Mouse (Mus musculus) limb, embryonic 14.5 days (tissue): ENCODE measurements around the gene Olfr543. TPM values are rescaled to one million over a fixed set of nuclear protein-coding genes. Genes with fewer than 3 reads are reported as not detected.

Experiments used
- ATAC-seq: fragments of 200-750 bp; cut with Nextera tagmentation; 2 replicates; pipeline ENCODE4 v1.8.0; 2017; ENCODE audit warnings: low read depth, moderate number of reproducible peaks, moderate TSS enrichment; ENCODE audit not compliant: low FRiP score
- DNase-seq: peaks from one replicate; pipeline ENCODE4 v3.0.0-alpha.2; 2015; ENCODE audit warnings: low spot score
- H3K27ac ChIP-seq: fragments of 300-500 bp; sonication (generic); replicated peaks from 2 replicates; pipeline ENCODE4 v1.5.1; 2014; ENCODE audit warnings: low read depth, mild to moderate bottlenecking, low read length, moderate library complexity, mixed read lengths
- H3K27me3 ChIP-seq: fragments of 300-500 bp; sonication (generic); 2 replicates; pipeline ENCODE4 v1.6.1; 2014; ENCODE audit warnings: low read length, mixed read lengths; ENCODE audit not compliant: control insufficient read depth, insufficient read depth
- H3K36me3 ChIP-seq: fragments of 300-500 bp; sonication (generic); 2 replicates; pipeline ENCODE4 v1.6.1; 2014; ENCODE audit warnings: mild to moderate bottlenecking, low read length, moderate library complexity, mixed read lengths; ENCODE audit not compliant: control insufficient read depth, insufficient read depth
- H3K4me1 ChIP-seq: fragments of 300-500 bp; sonication (generic); 2 replicates; pipeline ENCODE4 v1.6.1; 2014; ENCODE audit warnings: antibody characterized with exemption, low read length, mixed read lengths; ENCODE audit not compliant: control insufficient read depth, insufficient read depth
- H3K4me2 ChIP-seq: fragments of 300-500 bp; sonication (generic); replicated peaks from 2 replicates; pipeline ENCODE4 v1.6.1; 2014; ENCODE audit warnings: low read depth, mild to moderate bottlenecking, low read length, moderate library complexity; ENCODE audit not compliant: severe bottlenecking
- H3K4me3 ChIP-seq: fragments of 300-500 bp; sonication (generic); replicated peaks from 2 replicates; pipeline ENCODE4 v1.5.1; 2014; ENCODE audit warnings: low read length
- H3K9ac ChIP-seq: fragments of 300-500 bp; sonication (generic); 2 replicates; pipeline ENCODE4 v1.6.1; 2014; ENCODE audit warnings: mild to moderate bottlenecking, low read depth, low read length, moderate library complexity; ENCODE audit not compliant: severe bottlenecking
- H3K9me3 ChIP-seq: fragments of 300-500 bp; sonication (generic); 2 replicates; pipeline ENCODE4 v1.6.1; 2016; ENCODE audit warnings: low read length; ENCODE audit not compliant: control insufficient read depth
- POLR2A ChIP-seq: fragments of 200-500 bp; IDR thresholded peaks from 2 replicates; pipeline ENCODE4 v1.8.0; 2012; ENCODE audit warnings: inconsistent platforms, mild to moderate bottlenecking, moderate library complexity, borderline replicate concordance; ENCODE audit not compliant: insufficient read depth, insufficient read length; ENCODE audit errors: extremely low read depth
- WGBS: fragments of 180-500 bp; shearing (Covaris S2); extraction: QIAGEN DNeasy Blood & Tissue Kit; methylation state at CpG from one replicate; pipeline ENCODE4 v1.1.7; 2014; 5-methylcytosine and 5-hydroxymethylcytosine counted together
- polyA plus RNA-seq, 2 experiments: library from polyadenylated mRNA; depleted of rRNA in 1 of 2; stranded (reverse) in 1 of 2; unstranded in 1 of 2; fragments of >200 nt; fragmentation: Nextera tagmentation in 1 of 2; extraction: Ambion mirVana in 1 of 2; gene quantifications; 2 replicates each; pipeline versions ENCODE4 v1.2.1 to v1.2.3; 2012 to 2014

Olfr543 gene
- polyA plus RNA-seq, 2 experiments = 0.44 TPM; not detected in 1

GRCm38 (mm10) chr7:102483665-102484064, 2.2 kb upstream of the Olfr543 start:
- no peak for DNase-seq
- H3K4me3 ChIP-seq = no peak overlapping the region

GRCm38 (mm10) chr7:102480821-102481220, 658 bp downstream of the Olfr543 start:
- Histone ChIP-seq H3K9me3 (no peaks in the 10 kb centered on the region), H3K27me3 (no peaks in the 10 kb centered on the region), H3K4me2 (no peak overlapping the region), H3K36me3 (no peaks in the 10 kb centered on the region), H3K27ac (no peak overlapping the region), H3K4me3 (no peak overlapping the region), H3K9ac (no peak overlapping the region), H3K4me1 (no peaks in the 10 kb centered on the region)
- no peak for TF ChIP-seq POLR2A
- DNase-seq (no peak), ATAC-seq (no peak)
- 86% methylated on average over 4 of the region's 4 CpGs for WGBS

More at GRCm38 (mm10) chr7:102483665-102484064, 2.2 kb upstream of the Olfr543 start:
- Histone ChIP-seq H3K36me3 (no peaks in the 10 kb centered on the region), H3K4me2 (no peak overlapping the region), H3K27me3 (no peaks in the 10 kb centered on the region), H3K9me3 (no peaks in the 10 kb centered on the region), H3K4me1 (no peaks in the 10 kb centered on the region), H3K9ac (no peak overlapping the region), H3K27ac (no peak overlapping the region)
- ATAC-seq = no peak
- 92% methylated on average over 2 of the region's 2 CpGs for WGBS
- TF ChIP-seq POLR2A = no peak

- 67% methylated on average over 5 of the region's 5 CpGs for WGBS
- H3K27me3 ChIP-seq = no peaks in the 10 kb centered on the region
- no peaks in the 10 kb centered on the region for H3K9me3 ChIP-seq
- no peak for TF ChIP-seq POLR2A
- peak; percentile 38 for DNase-seq
- no peak overlapping the region for H3K9ac ChIP-seq
- H3K4me2 ChIP-seq = no peak overlapping the region
- no peak for ATAC-seq
- H3K27ac ChIP-seq = no peak overlapping the region
- H3K36me3 ChIP-seq = no peaks in the 10 kb centered on the region
- no peaks in the 10 kb centered on the region for H3K4me1 ChIP-seq
- no peak overlapping the region for H3K4me3 ChIP-seq
Observed at GRCm38 (mm10) chr7:102479368-102480078, 2.0 kb downstream of the Olfr543 start.

- no peak overlapping the region for H3K27ac ChIP-seq
- DNase-seq = no peak
Observed at GRCm38 (mm10) chr7:102478926-102479325, 2.6 kb downstream of the Olfr543 start.

GRCm38 (mm10) chr7:102478425-102478824, 3.1 kb downstream of the Olfr543 start:
- TF ChIP-seq POLR2A = no peak
- no peak overlapping the region for H3K4me2 ChIP-seq
- DNase-seq (no peak), ATAC-seq (no peak)
- no peaks in the 10 kb centered on the region for H3K27me3 ChIP-seq
- no peak overlapping the region for H3K4me3 ChIP-seq
- no peaks in the 10 kb centered on the region for H3K36me3 ChIP-seq
- H3K4me1 ChIP-seq = no peaks in the 10 kb centered on the region
- H3K27ac ChIP-seq = no peak overlapping the region
- H3K9me3 ChIP-seq = no peaks in the 10 kb centered on the region
- WGBS = 92% methylated on average over 4 of the region's 4 CpGs
- no peak overlapping the region for H3K9ac ChIP-seq

More at GRCm38 (mm10) chr7:102478926-102479325, 2.6 kb downstream of the Olfr543 start:
- H3K4me1 ChIP-seq = no peaks in the 10 kb centered on the region
- 59% methylated on average over 3 of the region's 3 CpGs for WGBS
- H3K36me3 ChIP-seq = no peaks in the 10 kb centered on the region
- TF ChIP-seq POLR2A = no peak
- ATAC-seq = no peak
- H3K4me2 ChIP-seq = no peak overlapping the region
- no peak overlapping the region for H3K4me3 ChIP-seq
- H3K27me3 ChIP-seq = no peaks in the 10 kb centered on the region
- no peak overlapping the region for H3K9ac ChIP-seq
- H3K9me3 ChIP-seq = no peaks in the 10 kb centered on the region
